Mouse (Mus musculus) lung, postnatal 0 days (tissue): Measurements from ENCODE around the gene Slc25a13.

Experiments used
- CTCF ChIP-seq: IDR thresholded peaks from 2 replicates; pipeline ENCODE4 v1.5.1; 2016; ENCODE audit warnings: antibody characterized with exemption, mild to moderate bottlenecking
- EP300 ChIP-seq: IDR thresholded peaks from 2 replicates; pipeline ENCODE4 v1.6.1; 2016; ENCODE audit warnings: antibody characterized with exemption, mild to moderate bottlenecking, control low read depth

DNA sequence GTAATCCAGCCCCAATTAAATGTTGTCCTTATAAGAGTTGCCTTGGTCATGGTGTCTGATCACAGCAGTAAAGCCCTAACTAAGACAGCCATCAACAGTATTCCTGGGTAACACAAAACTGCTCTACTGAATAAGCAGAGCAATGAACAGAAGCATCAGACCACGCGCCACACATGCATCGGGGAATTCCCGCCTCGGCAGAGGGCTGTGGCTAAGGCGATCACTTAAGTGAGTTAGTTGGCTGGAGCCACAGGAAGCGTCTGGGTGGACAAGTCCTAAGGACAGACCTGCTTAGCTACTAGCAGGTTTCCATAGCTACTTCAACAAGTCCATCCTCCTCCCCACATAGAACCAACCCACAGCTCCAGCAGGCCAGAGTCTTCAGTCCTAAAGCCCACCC is 6.3 kb downstream of the Slc25a13 start:
- TF ChIP-seq CTCF (no peak), EP300 (no peak)
